Mouse (Mus musculus) neural tube, embryonic 13.5 days (tissue): Measurements from ENCODE around the gene Ociad2. TPM values are rescaled to one million over a fixed set of nuclear protein-coding genes. Genes with fewer than 3 reads are reported as not detected.

Experiments used
- ATAC-seq: fragments of 200-750 bp; cut with Nextera tagmentation; 2 replicates; pipeline ENCODE4 v1.8.0; 2017; ENCODE audit warnings: low read depth, mild to moderate bottlenecking, moderate TSS enrichment, moderate library complexity
- H3K27ac ChIP-seq: fragments of 300-500 bp; sonication (generic); replicated peaks from 2 replicates; pipeline ENCODE4 v1.5.1; 2015; ENCODE audit warnings: moderate library complexity, mild to moderate bottlenecking, inconsistent platforms
- H3K27me3 ChIP-seq: fragments of 300-500 bp; sonication (generic); 2 replicates; pipeline ENCODE4 v1.6.1; 2015; ENCODE audit warnings: mild to moderate bottlenecking, inconsistent platforms
- H3K36me3 ChIP-seq: fragments of 300-500 bp; sonication (generic); 2 replicates; pipeline ENCODE4 v1.6.1; 2015; ENCODE audit warnings: mild to moderate bottlenecking, inconsistent platforms
- H3K4me1 ChIP-seq: fragments of 300-500 bp; sonication (generic); replicated peaks from 2 replicates; pipeline ENCODE4 v1.6.1; 2015; ENCODE audit warnings: inconsistent platforms
- H3K4me2 ChIP-seq: fragments of 300-500 bp; sonication (generic); 2 replicates; pipeline ENCODE4 v1.6.1; 2015; ENCODE audit warnings: inconsistent platforms, mild to moderate bottlenecking, moderate library complexity
- H3K4me3 ChIP-seq: fragments of 300-500 bp; sonication (generic); 2 replicates; pipeline ENCODE4 v1.5.1; 2015; ENCODE audit warnings: mild to moderate bottlenecking, inconsistent platforms
- H3K9ac ChIP-seq: fragments of 300-500 bp; sonication (generic); 2 replicates; pipeline ENCODE4 v1.6.1; 2015; ENCODE audit warnings: moderate library complexity, mild to moderate bottlenecking, inconsistent platforms
- H3K9me3 ChIP-seq: fragments of 300-500 bp; sonication (generic); 2 replicates; pipeline ENCODE4 v1.6.1; 2016; ENCODE audit warnings: inconsistent platforms
- WGBS: fragments of 180-500 bp; shearing (Covaris S2); methylation state at CpG from one replicate; pipeline ENCODE4 v1.1.7; 2015; 5-methylcytosine and 5-hydroxymethylcytosine counted together
- polyA plus RNA-seq: library from polyadenylated mRNA; unstranded; fragments of >200 nt; fragmentation: Nextera tagmentation; extraction: Ambion mirVana; gene quantifications from 2 replicates; pipeline ENCODE4 v1.2.1, GENCODE M21; 2015

Ociad2 gene
- polyA plus RNA-seq, 1 experiment from 2014 or later: 21.9 TPM

DNA sequence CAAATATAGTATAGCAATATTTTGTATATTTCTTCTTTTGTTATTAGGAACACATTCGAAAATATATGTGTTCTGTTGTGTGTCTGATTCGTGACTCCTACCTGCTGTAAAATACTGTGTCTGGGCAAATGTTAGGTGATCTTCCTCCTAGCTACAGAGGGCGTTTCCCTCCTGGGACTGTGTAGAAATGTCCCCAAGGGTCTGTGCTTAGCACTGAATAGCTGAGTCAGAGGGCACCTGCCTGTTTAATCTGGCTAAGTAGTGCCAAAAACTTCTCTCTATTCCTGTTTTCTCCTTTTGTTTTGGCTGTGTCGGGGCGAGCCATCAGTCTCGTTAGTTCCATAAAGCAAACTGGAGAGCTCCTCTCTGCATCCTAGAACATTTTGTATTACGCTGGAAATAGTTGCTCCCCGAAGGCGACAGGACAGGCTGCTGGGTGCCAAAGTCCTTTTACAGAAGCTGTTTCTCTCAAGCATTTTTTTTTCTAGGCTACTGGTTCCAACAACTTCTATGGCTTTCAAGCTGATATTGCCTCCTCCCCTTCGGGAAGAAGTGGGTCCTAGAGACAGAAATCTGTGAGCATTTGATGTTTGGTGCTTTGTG lies 28.1 kb upstream of the Ociad2 start:
- no peaks in the 10 kb centered on the region for H3K4me1 ChIP-seq
- no peak overlapping the region for H3K27ac ChIP-seq
- no peaks in the 10 kb centered on the region for H3K36me3 ChIP-seq
- H3K4me2 ChIP-seq: no peak overlapping the region
- H3K27me3 ChIP-seq: no peaks in the 10 kb centered on the region
- H3K4me3 ChIP-seq: no peak overlapping the region
- H3K9ac ChIP-seq: no peak overlapping the region
- H3K9me3 ChIP-seq: no peaks in the 10 kb centered on the region
- ATAC-seq: no peak
- WGBS: 83% methylated on average over 10 of the region's 10 CpGs

DNA sequence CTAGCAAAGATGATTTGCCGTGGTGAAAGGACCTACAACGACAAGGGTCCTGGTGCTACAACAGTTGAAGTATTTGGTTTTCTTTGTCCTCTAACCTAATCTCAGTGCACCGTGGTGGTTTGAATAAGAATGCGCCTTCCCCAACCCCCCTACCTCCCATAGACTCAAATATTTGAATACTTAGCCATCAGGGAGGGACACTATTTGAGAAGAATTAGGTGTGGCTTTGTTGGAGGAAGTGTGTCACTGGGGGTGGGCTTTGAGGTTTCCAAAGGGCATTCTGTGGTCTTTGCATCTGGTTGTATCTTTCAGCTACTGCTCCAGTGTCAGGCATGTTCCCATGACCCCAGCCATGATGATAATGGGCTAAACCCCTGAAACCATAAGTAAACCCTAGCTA lies 27.1 kb upstream of the Ociad2 start:
- Histone ChIP-seq H3K4me1 (no peaks in the 10 kb centered on the region), H3K27ac (no peak overlapping the region), H3K27me3 (no peaks in the 10 kb centered on the region), H3K9me3 (no peaks in the 10 kb centered on the region), H3K9ac (no peak overlapping the region), H3K4me2 (no peak overlapping the region), H3K36me3 (no peaks in the 10 kb centered on the region), H3K4me3 (no peak overlapping the region)
- no peak for ATAC-seq
- 71% methylated on average over 4 of the region's 4 CpGs for WGBS

DNA sequence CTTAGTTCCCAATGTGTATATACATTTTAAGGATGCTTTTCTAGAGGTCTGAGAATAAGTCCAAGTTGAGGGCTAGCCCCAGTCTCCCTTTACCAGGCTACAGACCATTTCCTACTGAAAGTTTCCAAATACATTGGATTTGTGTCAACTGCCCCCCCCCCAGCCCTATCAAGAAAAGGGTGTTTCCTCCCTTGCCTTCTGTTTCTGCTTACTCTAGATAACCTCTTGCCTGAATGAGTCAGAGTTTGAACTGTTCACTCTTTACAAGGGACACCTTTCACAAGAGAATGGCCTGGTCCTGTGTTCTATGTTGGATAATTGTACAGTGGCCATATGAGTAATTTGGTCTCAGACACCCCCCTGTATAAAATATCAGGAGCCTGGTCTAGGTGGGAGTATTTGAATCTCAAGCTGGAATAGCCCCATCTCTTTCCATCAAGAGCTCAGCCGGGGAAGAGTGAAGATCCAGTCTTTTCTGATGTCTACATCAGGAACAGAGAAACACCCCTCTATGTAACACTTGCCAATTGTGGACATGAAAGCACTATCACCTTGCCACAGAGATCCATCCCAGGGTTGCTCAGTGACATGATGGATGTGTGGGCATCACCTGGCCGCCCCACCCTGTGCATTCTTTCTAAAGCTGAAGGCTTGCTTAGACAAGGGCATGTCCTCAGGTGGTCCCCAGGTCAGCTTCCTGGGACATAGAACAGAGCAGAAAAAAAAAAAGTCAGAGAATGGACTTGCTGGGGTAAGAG lies 23.5 kb upstream of the Ociad2 start:
- no peak for ATAC-seq
- 90% methylated on average over 2 of the region's 2 CpGs for WGBS
- no peak overlapping the region for H3K9ac ChIP-seq

DNA sequence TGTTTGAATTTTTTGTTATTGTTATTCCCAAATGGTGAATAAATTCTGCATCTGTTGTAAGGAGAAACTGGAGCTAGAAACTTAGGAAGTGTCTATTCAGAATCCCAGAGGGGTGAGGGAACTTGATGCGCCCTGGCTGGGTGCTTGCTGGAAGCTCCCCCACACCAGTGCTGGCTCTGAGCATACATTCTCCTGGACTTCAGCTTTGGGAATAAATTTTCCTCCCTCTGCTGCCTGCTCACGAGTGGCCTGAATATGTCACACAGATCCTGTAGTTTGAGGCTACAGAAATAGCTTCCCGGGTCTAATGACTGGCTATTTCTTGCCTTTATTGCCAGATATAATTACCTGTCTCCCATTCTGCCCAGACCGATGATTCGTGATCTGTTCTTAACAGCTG lies 22.0 kb upstream of the Ociad2 start:
- ATAC-seq: no peak
- no peak overlapping the region for H3K4me2 ChIP-seq
- H3K4me1 ChIP-seq: peaks cover 9% of the 10 kb centered on the region; the same call in 1 of the 2 replicates
- no peak overlapping the region for H3K27ac ChIP-seq
- H3K9me3 ChIP-seq: no peaks in the 10 kb centered on the region
- no peak overlapping the region for H3K4me3 ChIP-seq
- no peak overlapping the region for H3K9ac ChIP-seq
- 78% methylated on average over 5 of the region's 5 CpGs for WGBS
- H3K36me3 ChIP-seq: no peaks in the 10 kb centered on the region
- H3K27me3 ChIP-seq: peaks cover 7% of the 10 kb centered on the region; the same call in 1 of the 2 replicates

More for the DNA sequence above, 23.5 kb upstream of the Ociad2 start:
- Histone ChIP-seq H3K9me3 (no peaks in the 10 kb centered on the region), H3K4me3 (no peak overlapping the region), H3K27me3 (peaks cover 5% of the 10 kb centered on the region; the same call in 1 of the 2 replicates), H3K4me1 (peaks cover 9% of the 10 kb centered on the region; the same call in 1 of the 2 replicates), H3K4me2 (no peak overlapping the region), H3K36me3 (no peaks in the 10 kb centered on the region), H3K27ac (no peak overlapping the region)

DNA sequence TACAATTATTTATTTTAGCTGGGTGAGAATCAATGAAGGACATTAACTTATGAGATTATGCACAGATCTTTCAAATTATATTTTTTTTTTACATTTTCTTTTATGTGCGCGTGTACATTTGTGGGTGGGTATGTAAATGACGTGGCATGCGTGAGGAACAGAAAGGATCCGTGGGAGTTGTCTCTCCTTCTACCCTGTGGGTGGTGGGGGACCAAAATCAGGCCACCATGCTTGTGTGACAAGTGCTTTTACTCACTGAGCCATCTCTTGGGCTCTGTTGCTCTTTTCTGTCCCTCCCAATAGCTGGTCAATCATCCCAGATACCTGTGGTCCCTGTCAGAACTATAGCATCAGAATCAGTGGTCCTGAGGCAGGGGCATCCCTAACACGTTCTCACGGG lies 21.5 kb upstream of the Ociad2 start:
- Histone ChIP-seq H3K27me3 (peaks cover 7% of the 10 kb centered on the region; the same call in 1 of the 2 replicates), H3K36me3 (no peaks in the 10 kb centered on the region), H3K4me3 (no peak overlapping the region), H3K27ac (no peak overlapping the region), H3K4me1 (peaks cover 9% of the 10 kb centered on the region; the same call in 1 of the 2 replicates), H3K9ac (no peak overlapping the region), H3K4me2 (no peak overlapping the region), H3K9me3 (no peaks in the 10 kb centered on the region)
- no peak for ATAC-seq
- WGBS: 89% methylated on average over 7 of the region's 7 CpGs

DNA sequence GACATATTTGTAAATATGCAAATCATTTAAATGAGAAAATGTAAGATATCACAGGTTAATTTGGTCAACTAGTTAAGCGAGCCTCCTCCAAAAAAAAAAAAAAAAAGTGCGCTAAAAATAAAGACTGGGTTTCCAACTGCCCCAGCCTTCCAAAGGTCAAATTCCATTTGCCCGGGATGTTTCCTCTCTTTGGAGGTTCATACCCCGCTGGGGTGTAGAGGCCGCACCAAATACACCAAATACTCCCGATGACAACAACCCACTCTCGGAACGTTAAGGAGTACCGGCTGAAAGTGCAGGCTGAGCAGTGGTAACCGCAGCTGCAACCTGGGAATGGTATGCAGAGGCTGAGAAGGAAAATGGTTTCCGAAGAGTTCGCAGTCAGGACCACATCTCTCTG lies 19.4 kb upstream of the Ociad2 start:
- Histone ChIP-seq H3K9ac (no peak overlapping the region), H3K27me3 (peaks cover 7% of the 10 kb centered on the region; the same call in 1 of the 2 replicates), H3K4me2 (peak overlapping the region; percentile 39), H3K27ac (no peak overlapping the region), H3K36me3 (no peaks in the 10 kb centered on the region), H3K4me3 (no peak overlapping the region), H3K9me3 (no peaks in the 10 kb centered on the region), H3K4me1 (peaks cover 12% of the 10 kb centered on the region)
- no peak for ATAC-seq
- 33% methylated on average over 12 of the region's 12 CpGs for whole genome bisulfite sequencing

DNA sequence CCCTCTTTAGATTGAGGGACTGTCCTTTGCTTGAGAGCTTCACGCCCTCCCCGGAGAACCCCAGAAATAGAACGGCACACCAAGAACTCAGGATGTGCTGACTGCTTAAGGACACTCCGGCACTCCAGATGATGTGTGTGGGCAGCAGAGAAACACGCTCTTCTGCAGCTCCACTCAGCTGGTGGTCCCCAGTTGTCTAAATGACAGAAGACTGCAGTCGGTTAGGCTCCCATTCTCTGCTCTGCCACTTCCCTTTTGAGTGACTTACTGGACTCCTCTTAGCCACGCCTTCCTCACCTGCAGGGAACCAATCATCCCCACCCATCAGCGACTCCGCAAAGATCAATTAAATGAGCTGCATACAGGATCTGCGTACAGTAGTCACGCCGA lies 18.9 kb upstream of the Ociad2 start:
- no peak overlapping the region; the same call in 1 of the 2 replicates for H3K4me3 ChIP-seq
- peaks cover 7% of the 10 kb centered on the region; the same call in 1 of the 2 replicates for H3K27me3 ChIP-seq
- WGBS: 37% methylated on average over 12 of the region's 12 CpGs
- H3K9ac ChIP-seq: no peak overlapping the region
- H3K36me3 ChIP-seq: no peaks in the 10 kb centered on the region
- ATAC-seq: no peak
- H3K4me1 ChIP-seq: peaks cover 15% of the 10 kb centered on the region
- H3K4me2 ChIP-seq: peak overlapping the region; percentile 39
- no peak overlapping the region for H3K27ac ChIP-seq
- no peaks in the 10 kb centered on the region for H3K9me3 ChIP-seq

DNA sequence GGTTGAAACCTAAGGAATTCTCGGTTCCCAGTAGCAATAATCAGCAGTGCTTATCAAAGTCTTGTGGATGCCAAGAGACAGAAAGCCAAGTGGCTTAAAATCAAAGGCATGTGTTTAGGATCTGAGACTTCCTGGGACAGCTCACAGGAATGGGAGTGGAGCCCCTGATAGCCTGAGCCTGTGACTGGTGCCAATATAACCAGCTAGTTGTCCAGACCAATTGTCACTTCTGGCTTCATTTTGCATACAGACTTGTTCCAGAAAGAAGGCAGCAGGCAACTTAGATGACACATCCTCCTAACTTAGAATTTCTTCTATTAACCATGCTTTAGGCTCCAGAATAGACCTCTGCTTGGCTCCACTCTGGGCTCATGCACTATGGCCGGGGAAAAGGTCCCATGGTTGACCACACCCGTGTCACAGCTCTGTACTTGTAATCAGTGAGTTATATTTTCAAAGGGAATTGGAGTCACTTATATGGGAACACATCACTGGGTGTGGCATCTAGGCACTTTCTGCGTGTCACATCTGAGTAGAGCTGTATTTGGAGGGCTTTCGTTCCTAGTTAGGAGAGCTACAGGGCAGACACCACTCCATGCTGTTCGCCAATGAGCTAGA lies 18.4 kb upstream of the Ociad2 start:
- Histone ChIP-seq H3K4me1 (peaks cover 20% of the 10 kb centered on the region), H3K36me3 (no peaks in the 10 kb centered on the region), H3K4me3 (no peak overlapping the region), H3K4me2 (peak overlapping the region; percentile 39; the same call in 1 of the 2 replicates), H3K27me3 (peaks cover 7% of the 10 kb centered on the region; the same call in 1 of the 2 replicates), H3K9ac (no peak overlapping the region), H3K27ac (no peak overlapping the region), H3K9me3 (no peaks in the 10 kb centered on the region)
- ATAC-seq: no peak
- whole genome bisulfite sequencing: 81% methylated on average over 6 of the region's 6 CpGs

DNA sequence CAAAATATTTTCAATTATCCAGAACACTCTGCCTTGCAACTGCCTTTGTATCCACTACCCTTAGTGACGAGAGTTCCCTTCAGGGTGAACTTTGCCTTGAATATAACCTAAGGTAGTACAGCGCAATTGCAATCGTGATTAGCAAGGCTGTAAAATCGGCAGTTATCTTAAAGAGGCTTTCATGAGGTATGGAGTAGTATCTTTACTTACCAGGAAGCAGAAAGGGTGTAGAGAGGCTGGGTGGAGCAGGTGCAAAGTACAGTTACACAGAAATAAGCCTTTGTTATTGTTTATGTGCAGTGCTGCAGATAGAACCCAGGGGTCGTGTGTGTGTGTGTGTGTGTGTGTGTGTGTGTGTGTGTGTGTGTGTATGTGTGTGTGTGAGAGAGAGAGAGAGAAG lies 14.6 kb upstream of the Ociad2 start:
- Histone ChIP-seq H3K27me3 (peaks cover 7% of the 10 kb centered on the region; the same call in 1 of the 2 replicates), H3K9me3 (no peaks in the 10 kb centered on the region), H3K4me2 (no peak overlapping the region), H3K4me3 (no peak overlapping the region), H3K9ac (no peak overlapping the region), H3K27ac (0 out of 2 replicates have a peak overlapping the region, but pooled peaks have one; percentile 13), H3K4me1 (peaks cover 32% of the 10 kb centered on the region), H3K36me3 (no peaks in the 10 kb centered on the region)
- no peak; the same call in 1 of the 2 replicates for ATAC-seq
- WGBS: 54% methylated on average over 5 of the region's 5 CpGs

DNA sequence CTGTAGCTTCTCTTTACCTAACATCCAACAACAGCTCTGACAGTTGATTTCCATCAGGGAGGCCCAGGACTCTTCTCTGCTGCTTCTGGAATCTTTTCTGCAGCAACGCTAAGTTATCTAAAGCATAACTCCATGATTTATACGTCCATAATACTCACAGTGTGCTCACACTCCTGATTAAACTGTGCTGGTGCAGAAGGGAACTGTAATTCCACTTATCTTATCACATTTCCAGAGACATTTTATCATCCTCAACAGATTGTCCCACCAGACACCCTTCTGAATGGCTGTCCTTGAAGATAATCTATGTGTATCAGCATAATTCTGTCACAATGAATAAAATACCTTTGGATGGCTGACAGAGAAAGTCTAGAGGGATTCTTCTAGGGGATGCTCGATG lies 13.2 kb upstream of the Ociad2 start:
- WGBS: 54% methylated on average over 3 of the region's 3 CpGs
- Histone ChIP-seq H3K9me3 (no peaks in the 10 kb centered on the region), H3K4me2 (no peak overlapping the region), H3K4me3 (no peak overlapping the region), H3K27ac (no peak overlapping the region), H3K9ac (no peak overlapping the region), H3K36me3 (no peaks in the 10 kb centered on the region), H3K27me3 (no peaks in the 10 kb centered on the region), H3K4me1 (peaks cover 22% of the 10 kb centered on the region)
- ATAC-seq: no peak

DNA sequence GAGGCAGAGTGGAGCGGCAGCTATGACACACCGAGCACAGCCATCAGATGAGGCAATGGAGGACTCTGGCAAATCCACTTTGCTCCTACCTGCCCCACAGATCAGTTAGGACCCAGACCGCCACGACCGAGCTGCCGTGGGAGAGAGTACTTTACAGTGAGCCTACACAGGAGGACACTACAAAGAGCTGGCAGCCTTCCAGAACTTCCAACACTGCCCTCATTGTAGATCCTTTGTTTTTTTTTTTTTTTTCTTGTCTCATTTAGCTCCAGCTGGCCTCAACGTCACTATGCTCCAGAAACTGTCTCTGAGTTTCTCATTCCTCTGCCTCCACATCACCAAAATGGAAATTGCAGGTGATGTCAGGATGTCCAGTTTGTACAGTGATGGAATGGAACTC lies 12.7 kb upstream of the Ociad2 start:
- ATAC-seq: no peak
- H3K4me1 ChIP-seq: peaks cover 22% of the 10 kb centered on the region
- H3K9ac ChIP-seq: no peak overlapping the region
- H3K27me3 ChIP-seq: no peaks in the 10 kb centered on the region
- H3K27ac ChIP-seq: no peak overlapping the region
- 45% methylated on average over 7 of the region's 7 CpGs for WGBS
- H3K9me3 ChIP-seq: no peaks in the 10 kb centered on the region
- H3K36me3 ChIP-seq: no peaks in the 10 kb centered on the region
- no peak overlapping the region for H3K4me2 ChIP-seq
- H3K4me3 ChIP-seq: no peak overlapping the region

DNA sequence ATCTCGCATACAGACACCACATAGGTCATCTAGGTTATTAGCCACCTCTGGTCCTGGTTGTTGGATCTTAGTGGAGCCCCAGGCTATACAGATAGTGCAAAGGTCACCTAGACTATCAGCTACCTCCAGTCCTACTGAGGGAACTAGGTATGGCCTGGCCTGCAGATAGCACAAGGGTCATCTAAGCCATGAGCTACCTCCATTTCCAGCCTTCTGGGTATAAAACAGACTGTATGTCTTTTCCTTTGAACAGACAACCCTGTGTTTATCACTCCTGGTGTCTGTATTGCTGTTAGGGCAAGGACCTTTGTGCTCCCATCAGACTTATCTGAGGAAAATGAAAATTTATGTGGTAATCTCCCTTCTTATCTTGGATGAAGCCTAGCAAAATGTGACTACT lies 11.0 kb upstream of the Ociad2 start:
- Histone ChIP-seq H3K4me2 (no peak overlapping the region), H3K4me3 (no peak overlapping the region), H3K36me3 (no peaks in the 10 kb centered on the region), H3K27ac (no peak overlapping the region), H3K9me3 (no peaks in the 10 kb centered on the region), H3K4me1 (peaks cover 22% of the 10 kb centered on the region), H3K9ac (no peak overlapping the region), H3K27me3 (no peaks in the 10 kb centered on the region)
- no peak for ATAC-seq
- 100% methylated on average over 1 of the region's 1 CpGs for WGBS
